Comparison of ENCODE assay signal across 9 mouse cellular contexts in the genomic region with DNA sequence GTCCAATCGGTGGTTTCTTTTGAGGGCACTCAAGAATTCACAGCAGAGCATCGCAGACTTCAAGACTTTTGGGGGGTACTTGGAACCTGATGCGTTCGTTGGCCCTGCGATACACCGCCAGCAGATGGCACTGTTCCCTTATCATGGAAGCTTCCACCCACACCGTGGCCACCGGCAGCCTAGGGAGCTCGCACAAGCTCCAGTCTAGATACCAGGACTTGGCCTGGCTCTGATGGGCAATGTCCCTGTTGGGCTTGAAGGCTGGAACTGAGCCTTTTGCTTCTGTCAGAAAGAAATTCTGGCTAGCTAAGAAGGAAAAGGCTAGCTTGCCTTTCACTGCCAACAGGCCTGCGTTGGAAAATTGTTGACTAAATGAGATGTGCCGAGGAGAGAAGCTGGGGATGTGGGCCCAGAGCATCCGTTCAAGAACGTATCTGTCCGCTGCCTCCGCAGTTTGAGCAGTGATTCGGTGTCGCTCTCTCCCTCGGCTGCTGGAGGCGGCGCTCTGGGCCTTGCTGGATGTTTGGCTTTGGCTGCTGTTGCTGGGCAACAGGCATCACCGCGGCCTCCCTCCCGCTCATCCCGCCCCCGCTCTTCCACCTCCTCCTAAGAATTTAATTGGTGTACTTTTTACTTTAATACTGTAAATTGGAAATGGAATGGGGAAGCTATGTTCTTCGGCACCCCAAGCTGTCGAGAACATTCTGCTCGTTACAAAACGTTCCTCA. TPM values are rescaled to one million over a fixed set of nuclear protein-coding genes. Genes with fewer than 3 reads are reported as not detected.
DNase-seq lines count a peak whose midpoint lies in the region; ATAC-seq lines count a peak whose summit lies in the region.
"Had no signal": no experiment of that assay in that cellular context is flagged by ENCODE, and none has a peak within 500 bp of the region (broad histone marks: within the 10 kb centered on the region; RNA-seq: fewer than 3 reads in every experiment).

A gene (minus strand): TSS at position 512 of the 728 bp plus-strand sequence.

- 0 out of 2 replicates have a peak within 1 kb of the TSS, but pooled peaks have one; percentile 38 for H3K27ac ChIP-seq in brown adipose tissue, adult 24 weeks (replicated peaks; ENCODE audit: low read depth, low read length)
- peak within 1 kb of the TSS in 1 of 2 experiments; percentile 54; a peak in 1 of 4 replicates for H3K27ac ChIP-seq in heart, embryonic 14.5 days (replicated peaks in 1 of 2; ENCODE audit: control insufficient read depth in 1 of 2, insufficient read depth in 1 of 2, low read depth in 2 of 2, low read length in 2 of 2)
- no peak within 1 kb of the TSS for H3K27ac ChIP-seq in liver, embryonic 12.5 days
- no peak within 1 kb of the TSS for H3K27ac ChIP-seq in stomach, embryonic 14.5 days (ENCODE audit: low read length)

- H3K9ac ChIP-seq in heart, embryonic 14.5 days (ENCODE audit: low read length) = no peak within 1 kb of the TSS
- no peak within 1 kb of the TSS for H3K9ac ChIP-seq in liver, embryonic 12.5 days
- H3K9ac ChIP-seq in stomach, embryonic 14.5 days (replicated peaks; ENCODE audit: low read depth, low read length) = no peak within 1 kb of the TSS

- H3K4me3 ChIP-seq in brown adipose tissue, adult 24 weeks (ENCODE audit: insufficient read depth, low read depth, low read length) = 0 out of 2 replicates have a peak within 1 kb of the TSS, but pooled peaks have one; percentile 7
- peak within 1 kb of the TSS; percentile 16; a peak in 2 of 4 replicates for H3K4me3 ChIP-seq in heart, embryonic 14.5 days (ENCODE audit: control insufficient read depth in 1 of 2, insufficient read depth in 1 of 2, low read depth in 1 of 2, low read length in 2 of 2)
- no peak within 1 kb of the TSS for H3K4me3 ChIP-seq in liver, embryonic 12.5 days
- peak within 1 kb of the TSS; percentile 16 for H3K4me3 ChIP-seq in stomach, embryonic 14.5 days (ENCODE audit: low read depth, low read length)
- H3K4me3 ChIP-seq: erythroblast, embryonic 14.5 days had no signal

- WGBS in heart, embryonic 14.5 days = 3% methylated on average over 29 of the region's 29 CpGs
- 7% methylated on average over 29 of the region's 29 CpGs for WGBS in liver, embryonic 12.5 days (ENCODE audit: insufficient replicate concordance)
- WGBS in stomach, embryonic 14.5 days = 4% methylated on average over 29 of the region's 29 CpGs

- H3K4me2 ChIP-seq in heart, embryonic 14.5 days (ENCODE audit: low read length) = peak within 1 kb of the TSS; percentile 56
- peak within 1 kb of the TSS; percentile 41 for H3K4me2 ChIP-seq in liver, embryonic 12.5 days
- H3K4me2 ChIP-seq in stomach, embryonic 14.5 days (replicated peaks; ENCODE audit: low read depth, low read length) = peak within 1 kb of the TSS; percentile 42

- peak; percentile 68; the same call in 1 of the 2 replicates for ATAC-seq in heart, embryonic 14.5 days (ENCODE audit: insufficient number of reproducible peaks, insufficient read depth, low FRiP score, low read depth)
- peak; percentile 76 for ATAC-seq in liver, embryonic 12.5 days
- ATAC-seq in stomach, embryonic 14.5 days (ENCODE audit: insufficient number of reproducible peaks, insufficient read depth, low FRiP score, low read depth) = peak; percentile 47; the same call in 1 of the 2 replicates

- peaks cover 32% of the 10 kb centered on the region for H3K27me3 ChIP-seq in heart, embryonic 14.5 days (ENCODE audit: control insufficient read depth, insufficient read depth, low read length)
- H3K27me3 ChIP-seq in liver, embryonic 12.5 days (replicated peaks) = peaks cover 97% of the 10 kb centered on the region
- peaks cover 23% of the 10 kb centered on the region for H3K27me3 ChIP-seq in stomach, embryonic 14.5 days (ENCODE audit: control insufficient read depth, insufficient read depth, low read length)

- H3K9me3 ChIP-seq in heart, embryonic 14.5 days (ENCODE audit: control insufficient read depth, low read length) = no peaks in the 10 kb centered on the region
- no peaks in the 10 kb centered on the region for H3K9me3 ChIP-seq in liver, embryonic 12.5 days (replicated peaks)
- no peaks in the 10 kb centered on the region for H3K9me3 ChIP-seq in stomach, embryonic 14.5 days (ENCODE audit: control insufficient read depth, low read depth, low read length)

- peak; percentile 92 for DNase-seq in CD4-positive, CD25-positive, alpha-beta regulatory T cell, adult 2 months (ENCODE audit: low read depth, low spot score)
- peak; percentile 71 for DNase-seq in fibroblast of lung, adult 2 months (ENCODE audit: low read depth)
- DNase-seq in kidney, postnatal 10 days = peak; percentile 95
- DNase-seq in natural killer cell, adult 2 months (ENCODE audit: low spot score in 2 of 2) = peak; percentile 57 to 77

- no peaks in the 10 kb centered on the region for H3K36me3 ChIP-seq in heart, embryonic 14.5 days (ENCODE audit: control insufficient read depth, insufficient read depth, low read length)
- H3K36me3 ChIP-seq in liver, embryonic 12.5 days = no peaks in the 10 kb centered on the region
- no peaks in the 10 kb centered on the region for H3K36me3 ChIP-seq in stomach, embryonic 14.5 days (ENCODE audit: control insufficient read depth, insufficient read depth, low read length)

- H3K4me1 ChIP-seq in brown adipose tissue, adult 24 weeks (ENCODE audit: control insufficient read depth, insufficient read depth, insufficient read length, low read length) = no peaks in the 10 kb centered on the region
- H3K4me1 ChIP-seq in heart, embryonic 14.5 days (ENCODE audit: control insufficient read depth in 2 of 2, insufficient read depth in 2 of 2, low read length in 2 of 2) = peaks cover 6 to 12% of the 10 kb centered on the region in 2 experiments; a peak in 2 of 4 replicates
- peaks cover 19% of the 10 kb centered on the region for H3K4me1 ChIP-seq in liver, embryonic 12.5 days
- H3K4me1 ChIP-seq in stomach, embryonic 14.5 days (ENCODE audit: control insufficient read depth, insufficient read depth, low read length) = peaks cover 16% of the 10 kb centered on the region; the same call in 1 of the 2 replicates

RNA-seq across cellular contexts. Expression of the gene that starts here (rescaled TPM):
- polyA plus RNA-seq in brown adipose tissue, adult 24 weeks (2012; ENCODE audit: insufficient read depth, insufficient read length, missing spikeins) = not detected in 2 replicates
- polyA plus RNA-seq in heart, embryonic 14.5 days (2014; fragmentation: Nextera tagmentation; extraction: Ambion mirVana) = not detected in 2 replicates
- polyA plus RNA-seq in liver, embryonic 12.5 days (2016; fragmentation: Nextera tagmentation; extraction: Ambion mirVana) = not detected in 2 replicates
- not detected in 2 replicates for polyA plus RNA-seq in stomach, embryonic 14.5 days (2014; fragmentation: Nextera tagmentation; extraction: Ambion mirVana)
- polyA plus RNA-seq: erythroblast, embryonic 14.5 days had no signal

Comparison
In these comparisons a context has a peak if more than half of its experiments do, and no peak if none do; other contexts are left out.
1. Peak in ATAC-seq, H3K4me3 ChIP-seq and H3K4me2 ChIP-seq in heart, embryonic 14.5 days; RNA of the gene not detected or under 1 TPM.
2. Peak in ATAC-seq and H3K4me2 ChIP-seq in liver, embryonic 12.5 days; RNA of the gene not detected or under 1 TPM.
3. Peak in ATAC-seq, H3K4me3 ChIP-seq and H3K4me2 ChIP-seq in stomach, embryonic 14.5 days; RNA of the gene not detected or under 1 TPM.